In genomic region chr5:12646269-12646668, GRCm38 (mm10) we compare ENCODE assay signal across 23 mouse cellular contexts.
A peak's percentile ranks its signal among the peaks of the same experiment; 100 is the strongest.
DNase-seq lines count a peak whose midpoint lies in the region; ATAC-seq and TF ChIP-seq lines count a peak whose summit lies in the region.
"Had no signal": no experiment of that assay in that cellular context is flagged by ENCODE, and none has a peak within 500 bp of the region (broad histone marks: within the 10 kb centered on the region; RNA-seq: fewer than 3 reads in every experiment).

No protein-coding gene starts in this region.

- TF ChIP-seq CTCF in lung, embryonic 14.5 days (IDR thresholded peaks at IDR 0.05; ENCODE audit: low read depth): no peak
- no peak for TF ChIP-seq CTCF in lung, postnatal 0 days (IDR thresholded peaks at IDR 0.05)
- no peak for TF ChIP-seq CTCF in thymus, adult 2 months (IDR thresholded peaks at IDR 0.05; ENCODE audit: borderline replicate concordance, control insufficient read depth, extremely low read depth, insufficient read depth, low read length, poor library complexity)

- no peak overlapping the region for H3K9ac ChIP-seq in lung, embryonic 14.5 days
- H3K9ac ChIP-seq in lung, postnatal 0 days (replicated peaks; ENCODE audit: low read depth): no peak overlapping the region
- H3K9ac ChIP-seq: forebrain, embryonic 12.5 days; hindbrain, embryonic 12.5 days; limb, embryonic 12.5 days; liver, embryonic 13.5 days had no signal

- H3K4me1 ChIP-seq in lung, embryonic 14.5 days (ENCODE audit: insufficient read depth): no peaks in the 10 kb centered on the region
- no peaks in the 10 kb centered on the region for H3K4me1 ChIP-seq in lung, postnatal 0 days (ENCODE audit: insufficient read depth, low read depth, low read length)
- peaks cover 6% of the 10 kb centered on the region; the same call in 1 of the 2 replicates for H3K4me1 ChIP-seq in embryonic facial prominence, embryonic 10.5 days
- no peaks in the 10 kb centered on the region for H3K4me1 ChIP-seq in thymus, adult 2 months (replicated peaks; ENCODE audit: control insufficient read depth, insufficient read depth, low read length)
- H3K4me1 ChIP-seq: forebrain, embryonic 12.5 days; hindbrain, embryonic 12.5 days; liver, embryonic 13.5 days had no signal

- no peak for TF ChIP-seq EP300 in lung, postnatal 0 days (IDR thresholded peaks at IDR 0.05)

- no peak for ATAC-seq in lung, embryonic 14.5 days (ENCODE audit: insufficient read depth)
- no peak for ATAC-seq in lung, postnatal 0 days
- ATAC-seq: CD4-positive, CD25-positive, alpha-beta regulatory T cell, adult 4 months had no signal

- no peak overlapping the region for H3K27ac ChIP-seq in lung, embryonic 14.5 days (ENCODE audit: low read depth)
- H3K27ac ChIP-seq in lung, postnatal 0 days (ENCODE audit: low read length): no peak overlapping the region
- H3K27ac ChIP-seq in embryonic facial prominence, embryonic 10.5 days (replicated peaks): peak overlapping the region; percentile 24
- no peak overlapping the region for H3K27ac ChIP-seq in thymus, adult 2 months (ENCODE audit: control insufficient read depth, insufficient read depth, low read length)
- H3K27ac ChIP-seq: forebrain, embryonic 12.5 days; hindbrain, embryonic 12.5 days; limb, embryonic 12.5 days; liver, embryonic 13.5 days had no signal

- no peak overlapping the region for H3K4me2 ChIP-seq in lung, embryonic 14.5 days
- no peak overlapping the region for H3K4me2 ChIP-seq in lung, postnatal 0 days (replicated peaks; ENCODE audit: low read depth, low read length)
- H3K4me2 ChIP-seq: forebrain, embryonic 12.5 days; heart, embryonic 11.5 days; hindbrain, embryonic 12.5 days; limb, embryonic 12.5 days; liver, embryonic 13.5 days had no signal

- H3K4me3 ChIP-seq in lung, embryonic 14.5 days (ENCODE audit: low read depth, low read length): no peak overlapping the region
- no peak overlapping the region for H3K4me3 ChIP-seq in lung, postnatal 0 days (ENCODE audit: low read depth, low read length)
- H3K4me3 ChIP-seq in embryonic facial prominence, embryonic 10.5 days: no peak overlapping the region
- no peak overlapping the region for H3K4me3 ChIP-seq in thymus, adult 2 months (ENCODE audit: control insufficient read depth, insufficient read depth, low read length)
- H3K4me3 ChIP-seq: forebrain, embryonic 12.5 days; hindbrain, embryonic 12.5 days; limb, embryonic 12.5 days; liver, embryonic 13.5 days; myocyte had no signal

- no peaks in the 10 kb centered on the region for H3K36me3 ChIP-seq in lung, embryonic 14.5 days (ENCODE audit: insufficient read depth)
- H3K36me3 ChIP-seq in lung, postnatal 0 days (ENCODE audit: insufficient read depth, low read length): no peaks in the 10 kb centered on the region
- no peaks in the 10 kb centered on the region for H3K36me3 ChIP-seq in embryonic facial prominence, embryonic 10.5 days (replicated peaks)
- no peaks in the 10 kb centered on the region for H3K36me3 ChIP-seq in thymus, adult 2 months (ENCODE audit: control insufficient read depth, insufficient read depth, low read length)
- H3K36me3 ChIP-seq: forebrain, embryonic 12.5 days; hindbrain, embryonic 12.5 days; limb, embryonic 12.5 days; liver, embryonic 13.5 days had no signal

- DNase-seq in cerebellum, postnatal 10 days: peak; percentile 11 to 32
- DNase-seq in cerebellum, postnatal 4 days (ENCODE audit: low spot score in 2 of 2): no peak
- DNase-seq in lung, embryonic 14.5 days: peak; percentile 12
- DNase-seq in lung, postnatal 0 days (ENCODE audit: low spot score): no peak
- peak; percentile 44 for DNase-seq in embryonic facial prominence, embryonic 10.5 days (ENCODE audit: low spot score)
- DNase-seq in thymus, adult 2 months: no peak
- no peak for DNase-seq in heart, adult 8-10 months (ENCODE audit: low spot score)
- no peak for DNase-seq in lung, adult 18-20 months
- DNase-seq: cerebellum, adult 18-20 months; cerebellum, postnatal 36 days; gastrocnemius, postnatal 14 days; heart, postnatal 14 days; kidney, adult 9 months; liver, embryonic 13.5 days; lung, postnatal 10 days; midbrain, embryonic 14.5 days; thymus, postnatal 14 days had no signal

- H3K27me3 ChIP-seq in lung, embryonic 14.5 days (ENCODE audit: insufficient read depth, low read length): no peaks in the 10 kb centered on the region
- H3K27me3 ChIP-seq in lung, postnatal 0 days (replicated peaks; ENCODE audit: insufficient read depth, low read length): no peaks in the 10 kb centered on the region
- no peaks in the 10 kb centered on the region for H3K27me3 ChIP-seq in embryonic facial prominence, embryonic 10.5 days (replicated peaks; ENCODE audit: low read depth, poor library complexity, severe bottlenecking)
- H3K27me3 ChIP-seq in thymus, adult 2 months (ENCODE audit: control insufficient read depth, insufficient read depth, low read length): no peaks in the 10 kb centered on the region
- H3K27me3 ChIP-seq: forebrain, embryonic 12.5 days; hindbrain, embryonic 12.5 days; limb, embryonic 12.5 days; liver, embryonic 13.5 days had no signal

- WGBS in lung, embryonic 14.5 days: 64% methylated on average over 2 of the region's 2 CpGs
- 71% methylated on average over 2 of the region's 2 CpGs for WGBS in lung, postnatal 0 days
- 58% methylated on average over 2 of the region's 2 CpGs for WGBS in embryonic facial prominence, embryonic 10.5 days
- WGBS in thymus, adult 2 months: 99% methylated on average over 2 of the region's 2 CpGs

- no peak for TF ChIP-seq POLR2A in thymus, adult 2 months (IDR thresholded peaks at IDR 0.05; ENCODE audit: control insufficient read depth, extremely low read depth, insufficient read depth, low read length, poor library complexity)

- no peaks in the 10 kb centered on the region for H3K9me3 ChIP-seq in lung, embryonic 14.5 days (ENCODE audit: low read depth, low read length)
- no peaks in the 10 kb centered on the region for H3K9me3 ChIP-seq in lung, postnatal 0 days (ENCODE audit: low read length)
- H3K9me3 ChIP-seq in embryonic facial prominence, embryonic 10.5 days: no peaks in the 10 kb centered on the region
- H3K9me3 ChIP-seq: forebrain, embryonic 12.5 days; hindbrain, embryonic 12.5 days; limb, embryonic 12.5 days; liver, embryonic 13.5 days had no signal

Comparison
In these comparisons a context has a peak if more than half of its experiments do, and no peak if none do; other contexts are left out.
1. DNase-seq: peak in cerebellum, postnatal 10 days (2 of 2), lung, embryonic 14.5 days (single experiment) and embryonic facial prominence, embryonic 10.5 days (single experiment); none in cerebellum, postnatal 4 days (0 of 2), lung, postnatal 0 days (single experiment), thymus, adult 2 months (single experiment), heart, adult 8-10 months (single experiment) and lung, adult 18-20 months (0 of 2).